Mouse (Mus musculus): ENCODE data around the gene Pgm2l1. TPM values are rescaled to one million over a fixed set of nuclear protein-coding genes. Genes with fewer than 3 reads are reported as not detected.

Gene Pgm2l1
- polyA plus RNA-seq, 2 experiments, result 3.2 to 5.1 TPM

GRCm38 (mm10) chr7:100296699-100297098 is 69.5 kb downstream of the Pgm2l1 start:
- Histone ChIP-seq H3K27ac (replicated peaks; ENCODE audit: low read depth, low read length) (no peak overlapping the region), H3K36me3 (ENCODE audit: control insufficient read depth, insufficient read depth, low read length) (peaks cover 31% of the 10 kb centered on the region)
- 58% methylated on average over 6 of the region's 6 CpGs for WGBS

DNA sequence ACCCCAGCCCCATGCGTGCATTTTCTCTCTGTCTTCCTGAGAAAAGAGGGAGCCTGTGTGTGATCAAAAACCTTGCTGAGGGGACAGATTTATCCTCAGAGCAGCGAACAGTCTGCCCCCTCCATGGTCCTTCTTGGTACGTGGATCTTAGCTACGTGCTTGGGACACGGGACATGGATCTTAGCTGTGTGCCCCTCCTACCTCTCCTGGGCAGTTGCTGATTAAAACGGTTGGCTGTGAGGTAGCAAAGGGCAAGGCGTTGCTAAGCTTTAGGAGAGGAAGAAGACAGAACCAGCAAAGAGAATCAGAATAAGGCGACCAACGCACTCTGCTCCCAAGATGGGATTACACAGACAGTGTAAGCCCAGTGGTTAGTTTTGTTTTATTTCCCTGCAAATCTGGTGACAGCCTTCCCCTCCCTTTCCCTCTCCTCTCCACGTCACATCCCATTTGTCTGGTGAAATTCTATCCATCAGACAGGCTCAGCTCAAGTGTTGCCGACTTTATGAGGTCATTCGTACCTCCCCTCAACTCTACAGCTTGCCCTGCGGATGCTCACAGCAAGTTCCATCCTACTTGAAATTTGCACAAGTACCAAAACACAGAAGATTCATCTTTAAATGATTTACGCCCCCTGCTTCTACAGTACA is 71.8 kb downstream of the Pgm2l1 start:
- H3K27ac ChIP-seq (replicated peaks; ENCODE audit: low read depth, low read length), result peak overlapping the region; percentile 29; the same call in 1 of the 2 replicates
- no peak overlapping the region for H3K9ac ChIP-seq (ENCODE audit: low read depth, low read length, severe bottlenecking)
- TF ChIP-seq POLR2A (IDR thresholded peaks at IDR 0.05; ENCODE audit: borderline replicate concordance, extremely low read depth, insufficient read depth, insufficient read length), result no peak
- peaks cover 22% of the 10 kb centered on the region for H3K4me1 ChIP-seq (ENCODE audit: control insufficient read depth, insufficient read depth, low read length)
- H3K9me3 ChIP-seq (ENCODE audit: control insufficient read depth, low read length), result no peaks in the 10 kb centered on the region
- 41% methylated on average over 14 of the region's 14 CpGs for WGBS
- H3K36me3 ChIP-seq (ENCODE audit: control insufficient read depth, insufficient read depth, low read length), result peaks cover 24% of the 10 kb centered on the region
- DNase-seq (ENCODE audit: low spot score), result peak; percentile 12
- H3K27me3 ChIP-seq (ENCODE audit: control insufficient read depth, insufficient read depth, low read length), result no peaks in the 10 kb centered on the region
- no peak overlapping the region for H3K4me2 ChIP-seq (replicated peaks; ENCODE audit: low read depth, low read length, severe bottlenecking)
- ATAC-seq (ENCODE audit: low FRiP score, low read depth), result peak; percentile 75; the same call in 1 of the 2 replicates
- no peak overlapping the region for H3K4me3 ChIP-seq (replicated peaks; ENCODE audit: low read length)

More at GRCm38 (mm10) chr7:100296699-100297098, 69.5 kb downstream of the Pgm2l1 start:
- Histone ChIP-seq H3K9me3 (ENCODE audit: control insufficient read depth, low read length) (no peaks in the 10 kb centered on the region), H3K4me2 (replicated peaks; ENCODE audit: low read depth, low read length, severe bottlenecking) (no peak overlapping the region), H3K27me3 (ENCODE audit: control insufficient read depth, insufficient read depth, low read length) (no peaks in the 10 kb centered on the region), H3K9ac (ENCODE audit: low read depth, low read length, severe bottlenecking) (no peak overlapping the region), H3K4me3 (replicated peaks; ENCODE audit: low read length) (no peak overlapping the region), H3K4me1 (ENCODE audit: control insufficient read depth, insufficient read depth, low read length) (peaks cover 18% of the 10 kb centered on the region)
- DNase-seq (ENCODE audit: low spot score), result no peak
- no peak for TF ChIP-seq POLR2A (IDR thresholded peaks at IDR 0.05; ENCODE audit: borderline replicate concordance, extremely low read depth, insufficient read depth, insufficient read length)
- ATAC-seq (ENCODE audit: low FRiP score, low read depth), result no peak

DNA sequence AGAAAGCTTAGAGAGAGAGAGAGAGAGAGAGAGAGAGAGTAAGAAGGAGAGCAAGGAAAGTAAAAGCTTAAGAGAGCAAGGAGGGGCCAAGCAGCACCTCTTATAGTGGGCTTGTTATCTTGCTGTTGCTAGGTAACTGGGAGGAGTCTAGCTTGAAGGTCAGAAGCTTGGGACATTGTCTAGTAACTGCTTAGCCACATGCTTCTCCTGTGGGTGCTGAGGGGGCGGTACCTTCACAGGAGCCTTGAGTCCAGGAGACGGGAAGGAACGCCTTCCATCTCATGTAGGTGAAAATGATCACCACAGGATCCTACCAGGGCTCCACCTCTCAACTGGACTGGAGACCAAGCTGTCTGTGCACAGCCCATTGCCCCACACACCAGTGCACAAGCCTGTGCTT is 74.2 kb downstream of the Pgm2l1 start:
- H3K27me3 ChIP-seq (ENCODE audit: control insufficient read depth, insufficient read depth, low read length), result no peaks in the 10 kb centered on the region
- TF ChIP-seq POLR2A (IDR thresholded peaks at IDR 0.05; ENCODE audit: borderline replicate concordance, extremely low read depth, insufficient read depth, insufficient read length), result no peak
- H3K4me1 ChIP-seq (ENCODE audit: control insufficient read depth, insufficient read depth, low read length), result peaks cover 22% of the 10 kb centered on the region
- no peaks in the 10 kb centered on the region for H3K9me3 ChIP-seq (ENCODE audit: control insufficient read depth, low read length)
- 74% methylated on average over 3 of the region's 3 CpGs for WGBS
- no peak overlapping the region for H3K4me2 ChIP-seq (replicated peaks; ENCODE audit: low read depth, low read length, severe bottlenecking)
- H3K4me3 ChIP-seq (replicated peaks; ENCODE audit: low read length), result no peak overlapping the region
- no peak overlapping the region for H3K27ac ChIP-seq (replicated peaks; ENCODE audit: low read depth, low read length)
- DNase-seq (ENCODE audit: low spot score) (no peak), ATAC-seq (ENCODE audit: low FRiP score, low read depth) (no peak)
- peaks cover 16% of the 10 kb centered on the region for H3K36me3 ChIP-seq (ENCODE audit: control insufficient read depth, insufficient read depth, low read length)
- H3K9ac ChIP-seq (ENCODE audit: low read depth, low read length, severe bottlenecking), result no peak overlapping the region

DNA sequence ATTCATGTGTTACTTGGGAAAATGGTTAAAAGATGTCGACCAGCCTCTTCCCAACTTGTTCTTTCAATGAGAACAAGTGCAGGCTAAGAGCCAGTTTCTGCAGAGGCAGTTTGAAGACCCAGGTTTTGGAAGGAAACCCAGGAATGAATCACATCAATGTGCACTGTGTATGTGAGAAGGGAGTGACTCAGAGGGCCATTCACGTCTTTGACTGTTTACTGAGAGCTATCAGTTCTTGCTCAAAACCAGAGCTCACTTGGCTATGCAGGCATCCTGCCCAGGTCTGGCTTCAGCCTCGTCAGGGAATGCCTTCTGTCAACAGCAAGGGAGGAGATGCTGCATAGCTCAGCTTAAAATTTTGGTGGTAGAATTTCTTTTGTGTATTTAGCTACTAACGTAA is 75.1 kb downstream of the Pgm2l1 start:
- Histone ChIP-seq H3K27me3 (ENCODE audit: control insufficient read depth, insufficient read depth, low read length) (no peaks in the 10 kb centered on the region), H3K27ac (replicated peaks; ENCODE audit: low read depth, low read length) (peak overlapping the region; percentile 30), H3K36me3 (ENCODE audit: control insufficient read depth, insufficient read depth, low read length) (peaks cover 15% of the 10 kb centered on the region), H3K9ac (ENCODE audit: low read depth, low read length, severe bottlenecking) (no peak overlapping the region), H3K4me1 (ENCODE audit: control insufficient read depth, insufficient read depth, low read length) (peaks cover 17% of the 10 kb centered on the region), H3K9me3 (ENCODE audit: control insufficient read depth, low read length) (no peaks in the 10 kb centered on the region), H3K4me3 (replicated peaks; ENCODE audit: low read length) (no peak overlapping the region), H3K4me2 (replicated peaks; ENCODE audit: low read depth, low read length, severe bottlenecking) (no peak overlapping the region)
- WGBS, result 59% methylated on average over 4 of the region's 4 CpGs
- TF ChIP-seq POLR2A (IDR thresholded peaks at IDR 0.05; ENCODE audit: borderline replicate concordance, extremely low read depth, insufficient read depth, insufficient read length), result no peak
- no peak for ATAC-seq (ENCODE audit: low FRiP score, low read depth)
- DNase-seq (ENCODE audit: low spot score), result peak; percentile 57

DNA sequence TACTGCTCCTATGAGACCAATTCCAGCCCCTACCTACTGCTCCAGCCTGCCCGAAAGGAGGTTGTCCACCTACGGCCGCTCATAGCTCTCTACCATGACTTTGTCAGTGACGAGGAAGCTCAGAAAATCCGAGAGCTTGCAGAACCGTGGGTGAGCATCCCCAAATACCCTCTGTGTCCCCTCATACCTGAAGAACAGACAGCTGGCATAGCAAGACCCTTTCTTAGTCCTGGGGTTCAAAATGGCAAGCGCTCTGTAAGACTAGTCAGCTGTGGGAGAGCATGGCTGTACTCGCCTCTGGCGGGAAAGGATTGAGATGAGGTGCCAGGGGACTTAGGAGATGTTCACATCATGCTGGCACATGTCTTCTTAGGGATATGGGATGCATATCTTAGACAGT is 78.7 kb downstream of the Pgm2l1 start:
- H3K27me3 ChIP-seq (ENCODE audit: control insufficient read depth, insufficient read depth, low read length), result no peaks in the 10 kb centered on the region
- no peak overlapping the region for H3K4me2 ChIP-seq (replicated peaks; ENCODE audit: low read depth, low read length, severe bottlenecking)
- no peak overlapping the region for H3K4me3 ChIP-seq (replicated peaks; ENCODE audit: low read length)
- no peaks in the 10 kb centered on the region for H3K9me3 ChIP-seq (ENCODE audit: control insufficient read depth, low read length)
- H3K27ac ChIP-seq (replicated peaks; ENCODE audit: low read depth, low read length), result no peak overlapping the region
- peaks cover 3% of the 10 kb centered on the region; the same call in 1 of the 2 replicates for H3K36me3 ChIP-seq (ENCODE audit: control insufficient read depth, insufficient read depth, low read length)
- no peak overlapping the region for H3K9ac ChIP-seq (ENCODE audit: low read depth, low read length, severe bottlenecking)
- ATAC-seq (ENCODE audit: low FRiP score, low read depth) (no peak), DNase-seq (ENCODE audit: low spot score) (no peak)
- H3K4me1 ChIP-seq (ENCODE audit: control insufficient read depth, insufficient read depth, low read length), result peaks cover 18% of the 10 kb centered on the region
- 87% methylated on average over 9 of the region's 9 CpGs for WGBS
- TF ChIP-seq POLR2A (IDR thresholded peaks at IDR 0.05; ENCODE audit: borderline replicate concordance, extremely low read depth, insufficient read depth, insufficient read length), result no peak
